Mouse (Mus musculus) ES-Bruce4 (cell line): Measurements from ENCODE around the gene Tmem190.

ENCODE experiments used
- CTCF ChIP-seq: IDR thresholded peaks from one replicate; pipeline ENCODE4 v1.8.1; 2011; ENCODE audit warnings: low read depth, low read length
- EP300 ChIP-seq: IDR thresholded peaks from 2 replicates; pipeline ENCODE4 v1.6.1; 2011; ENCODE audit warnings: low read depth, low read length; ENCODE audit not compliant: insufficient read depth
- POLR2A ChIP-seq: IDR thresholded peaks from one replicate; pipeline ENCODE4 v1.8.1; 2011; ENCODE audit warnings: low read length; ENCODE audit not compliant: insufficient read depth

DNA sequence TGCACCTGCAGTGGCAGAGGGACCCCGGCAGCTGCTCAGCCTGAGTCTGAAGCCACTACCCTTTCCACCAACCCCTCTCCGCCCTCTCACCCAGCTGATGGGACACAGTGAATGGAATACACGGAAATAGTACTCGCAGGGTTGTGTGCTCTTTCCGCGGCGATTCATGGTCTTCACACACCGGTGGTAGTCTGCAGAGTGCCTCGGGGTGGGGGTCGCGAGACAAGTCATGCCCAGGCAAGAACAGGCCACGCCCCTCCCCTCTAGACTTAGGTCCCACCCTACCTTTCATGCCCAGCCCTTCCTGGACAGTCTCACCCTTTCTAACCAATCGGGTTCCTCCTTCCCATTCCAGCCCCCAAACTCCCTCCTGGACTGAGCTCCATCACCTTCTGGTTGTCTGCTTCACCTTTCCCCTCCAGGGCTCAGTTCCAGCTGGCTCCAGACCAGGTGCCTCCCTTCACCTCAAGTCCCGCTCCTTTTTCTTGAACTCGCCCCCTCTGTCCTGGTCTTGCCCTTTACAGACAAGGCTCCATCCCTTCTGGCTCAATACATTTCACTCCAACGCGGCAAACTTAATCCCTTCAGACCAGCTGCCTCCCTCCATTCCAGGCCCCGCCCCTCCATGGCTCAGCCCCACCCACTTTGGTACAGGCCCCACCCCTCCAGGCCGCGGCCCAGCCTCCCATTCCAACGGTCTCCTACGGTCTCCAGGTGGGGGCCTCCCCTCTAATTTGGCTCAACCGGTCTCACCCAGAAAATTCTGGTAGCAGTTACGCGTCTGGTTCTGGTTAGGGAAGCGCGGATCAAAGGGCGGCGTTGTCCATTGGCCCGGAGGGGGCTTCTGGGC, 30.5 kb upstream of the Tmem190 start:
- TF ChIP-seq EP300 (peak; percentile 78), CTCF (no peak), POLR2A (peak; percentile 89)
